Mouse (Mus musculus): Measurements from ENCODE around the gene Aff1.
A peak's percentile ranks its signal among the peaks of the same experiment; 100 is the strongest.

DNA sequence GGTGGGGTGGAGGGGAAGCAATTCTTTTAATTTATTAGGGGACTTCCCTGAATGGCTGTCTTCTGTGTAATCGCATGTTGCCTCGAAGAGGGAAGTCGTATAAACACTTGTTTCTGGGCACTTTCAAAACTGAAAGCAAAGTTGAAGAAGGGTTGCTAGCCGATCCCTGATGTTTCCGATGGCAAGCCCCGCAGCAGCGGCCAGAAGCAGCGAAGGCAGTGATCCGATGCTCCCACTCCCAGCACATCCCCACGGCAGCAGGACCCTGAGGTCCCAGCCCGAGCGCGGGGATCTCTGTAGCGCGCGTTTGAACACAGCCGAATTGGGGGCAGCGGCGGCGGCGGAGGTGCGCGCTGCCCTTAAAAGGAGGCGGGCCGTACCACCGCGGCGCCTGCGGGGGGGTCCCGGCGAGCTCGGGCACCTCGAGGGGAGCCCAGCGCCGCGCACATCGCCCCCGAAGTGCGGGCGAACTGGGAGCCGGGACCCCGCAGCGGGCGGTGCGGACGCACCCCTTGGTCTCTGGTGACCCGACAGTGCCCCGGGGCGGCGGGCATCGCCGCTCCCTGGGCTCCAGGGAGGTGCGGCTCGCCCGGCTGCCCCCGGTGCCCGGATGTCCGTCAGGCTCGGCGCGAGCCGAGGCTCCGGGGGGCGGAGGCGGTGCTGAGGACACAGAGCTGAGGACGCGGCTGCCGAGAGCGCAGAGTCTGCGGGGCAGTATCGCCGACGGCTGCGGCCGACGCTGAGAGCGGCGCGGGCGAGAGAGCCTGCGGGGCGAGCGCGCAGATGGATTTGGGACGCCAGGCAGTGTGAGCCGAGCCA, 61.5 kb downstream of the Aff1 start:
- TF ChIP-seq CTCF (IDR thresholded peaks at IDR 0.05; ENCODE audit: low read depth): no peak
- TF ChIP-seq EP300 (IDR thresholded peaks at IDR 0.05; ENCODE audit: low read depth): peak; percentile 44

All from liver, embryonic 14.5 days (tissue).